Mouse (Mus musculus): Measurements from ENCODE around the gene Tmem205. TPM values are rescaled to one million over a fixed set of nuclear protein-coding genes. Genes with fewer than 3 reads are reported as not detected.

The Tmem205 gene
- polyA plus RNA-seq, 1 experiment from 2014 or later = 36.9 TPM

GRCm38 (mm10) chr9:21908216-21908615 lies 19.1 kb downstream of the Tmem205 start:
- Histone ChIP-seq H3K9me3 (replicated peaks) (no peaks in the 10 kb centered on the region), H3K4me1 (replicated peaks) (no peaks in the 10 kb centered on the region), H3K4me3 (no peak overlapping the region), H3K9ac (no peak overlapping the region), H3K4me2 (no peak overlapping the region), H3K27ac (no peak overlapping the region), H3K36me3 (no peaks in the 10 kb centered on the region), H3K27me3 (no peaks in the 10 kb centered on the region; the same call in 1 of the 2 replicates)
- ATAC-seq (replicated peaks; ENCODE audit: insufficient number of reproducible peaks, insufficient read depth, low FRiP score, low read depth) = no peak
- WGBS = 64% methylated on average over 11 of the region's 11 CpGs

- no peak overlapping the region for H3K4me3 ChIP-seq
- no peak for ATAC-seq (replicated peaks; ENCODE audit: insufficient number of reproducible peaks, insufficient read depth, low FRiP score, low read depth)
- H3K4me2 ChIP-seq = no peak overlapping the region
- peaks cover 3% of the 10 kb centered on the region; the same call in 1 of the 2 replicates for H3K4me1 ChIP-seq (replicated peaks)
- no peaks in the 10 kb centered on the region for H3K36me3 ChIP-seq
- no peaks in the 10 kb centered on the region for H3K9me3 ChIP-seq (replicated peaks)
- H3K27me3 ChIP-seq = peaks cover under 1% of the 10 kb centered on the region; the same call in 1 of the 2 replicates
- H3K9ac ChIP-seq = no peak overlapping the region
- no peak overlapping the region for H3K27ac ChIP-seq
- 73% methylated on average over 4 of the region's 4 CpGs for WGBS
Observed at GRCm38 (mm10) chr9:21904031-21904430, 23.3 kb downstream of the Tmem205 start.

- Histone ChIP-seq H3K4me2 (peak overlapping the region; percentile 61), H3K9me3 (replicated peaks) (no peaks in the 10 kb centered on the region), H3K27me3 (peaks cover 5% of the 10 kb centered on the region; the same call in 1 of the 2 replicates), H3K4me3 (peak overlapping the region; percentile 49), H3K36me3 (no peaks in the 10 kb centered on the region), H3K27ac (no peak overlapping the region), H3K9ac (no peak overlapping the region), H3K4me1 (replicated peaks) (peaks cover 3% of the 10 kb centered on the region; the same call in 1 of the 2 replicates)
- no peak for ATAC-seq (replicated peaks; ENCODE audit: insufficient number of reproducible peaks, insufficient read depth, low FRiP score, low read depth)
- 16% methylated on average over 10 of the region's 10 CpGs for WGBS
Observed at GRCm38 (mm10) chr9:21901223-21901820, 26.0 kb downstream of the Tmem205 start.

GRCm38 (mm10) chr9:21889229-21889628 lies 38.1 kb downstream of the Tmem205 start:
- Histone ChIP-seq H3K4me2 (no peak overlapping the region), H3K9me3 (replicated peaks) (no peaks in the 10 kb centered on the region), H3K27ac (no peak overlapping the region), H3K4me1 (replicated peaks) (no peaks in the 10 kb centered on the region), H3K9ac (no peak overlapping the region), H3K36me3 (no peaks in the 10 kb centered on the region), H3K27me3 (no peaks in the 10 kb centered on the region), H3K4me3 (no peak overlapping the region)
- ATAC-seq (replicated peaks; ENCODE audit: insufficient number of reproducible peaks, insufficient read depth, low FRiP score, low read depth) = no peak
- WGBS = 53% methylated on average over 3 of the region's 3 CpGs

GRCm38 (mm10) chr9:21876601-21877000 lies 50.8 kb downstream of the Tmem205 start:
- no peak overlapping the region for H3K4me2 ChIP-seq
- WGBS = 60% methylated on average over 3 of the region's 3 CpGs
- H3K27me3 ChIP-seq = no peaks in the 10 kb centered on the region
- no peak for ATAC-seq (replicated peaks; ENCODE audit: insufficient number of reproducible peaks, insufficient read depth, low FRiP score, low read depth)
- no peak overlapping the region for H3K27ac ChIP-seq
- no peak overlapping the region for H3K9ac ChIP-seq
- H3K9me3 ChIP-seq (replicated peaks) = no peaks in the 10 kb centered on the region
- no peaks in the 10 kb centered on the region for H3K36me3 ChIP-seq
- H3K4me1 ChIP-seq (replicated peaks) = no peaks in the 10 kb centered on the region; the same call in 1 of the 2 replicates
- H3K4me3 ChIP-seq = no peak overlapping the region

GRCm38 (mm10) chr9:21872204-21872603 lies 55.2 kb downstream of the Tmem205 start:
- no peak overlapping the region for H3K27ac ChIP-seq
- ATAC-seq (replicated peaks; ENCODE audit: insufficient number of reproducible peaks, insufficient read depth, low FRiP score, low read depth) = no peak

More at GRCm38 (mm10) chr9:21872204-21872603, 55.2 kb downstream of the Tmem205 start:
- 43% methylated on average over 4 of the region's 4 CpGs for WGBS
- no peaks in the 10 kb centered on the region for H3K9me3 ChIP-seq (replicated peaks)
- no peaks in the 10 kb centered on the region for H3K36me3 ChIP-seq
- H3K27me3 ChIP-seq = no peaks in the 10 kb centered on the region
- no peak overlapping the region for H3K4me2 ChIP-seq
- H3K4me3 ChIP-seq = no peak overlapping the region
- no peak overlapping the region for H3K9ac ChIP-seq
- H3K4me1 ChIP-seq (replicated peaks) = no peaks in the 10 kb centered on the region; the same call in 1 of the 2 replicates

Other genes starting within 250 kb of the Tmem205 start
- 12.9 and 25.0 TPM in 2 replicates for gene Ldlr, start 204.1 kb downstream of the Tmem205 start, polyA plus RNA-seq (2015; fragmentation: Nextera tagmentation; extraction: Ambion mirVana)
- 69.6 and 88.1 TPM in 2 replicates for gene Spc24, start 167.3 kb downstream of the Tmem205 start, polyA plus RNA-seq (2015; fragmentation: Nextera tagmentation; extraction: Ambion mirVana)
- gene Kank2, start 128.8 kb downstream of the Tmem205 start, polyA plus RNA-seq (2015; fragmentation: Nextera tagmentation; extraction: Ambion mirVana) = 20.0 and 26.3 TPM in 2 replicates
- gene Angptl8, start 92.0 kb downstream of the Tmem205 start, polyA plus RNA-seq (2015; fragmentation: Nextera tagmentation; extraction: Ambion mirVana) = 1.2 and 2.1 TPM in 2 replicates
- 38.3 and 54.7 TPM in 2 replicates for gene Dock6, start 74.9 kb downstream of the Tmem205 start, polyA plus RNA-seq (2015; fragmentation: Nextera tagmentation; extraction: Ambion mirVana)
- 9.7 and 15.6 TPM in 2 replicates for gene Rab3d, start 9.4 kb downstream of the Tmem205 start, polyA plus RNA-seq (2015; fragmentation: Nextera tagmentation; extraction: Ambion mirVana)
- 2.7 and 3.5 TPM in 2 replicates for gene Ccdc159, start 85 bp downstream of the Tmem205 start, polyA plus RNA-seq (2015; fragmentation: Nextera tagmentation; extraction: Ambion mirVana)
- 3.2 and 5.7 TPM in 2 replicates for gene Plppr2, start 9.5 kb upstream of the Tmem205 start, polyA plus RNA-seq (2015; fragmentation: Nextera tagmentation; extraction: Ambion mirVana)
- 4.4 and 5.2 TPM in 2 replicates for gene Swsap1, start 28.2 kb upstream of the Tmem205 start, polyA plus RNA-seq (2015; fragmentation: Nextera tagmentation; extraction: Ambion mirVana)
- 2.9 and 4.7 TPM in 2 replicates for gene Epor, start 36.0 kb upstream of the Tmem205 start, polyA plus RNA-seq (2015; fragmentation: Nextera tagmentation; extraction: Ambion mirVana)
- gene Rgl3, start 61.9 kb upstream of the Tmem205 start, polyA plus RNA-seq (2015; fragmentation: Nextera tagmentation; extraction: Ambion mirVana) = 1.8 and 3.0 TPM in 2 replicates
- 0.35 and 0.77 TPM in 2 replicates for gene Ccdc151, start 75.1 kb upstream of the Tmem205 start, polyA plus RNA-seq (2015; fragmentation: Nextera tagmentation; extraction: Ambion mirVana)
- gene Prkcsh, start 75.2 kb upstream of the Tmem205 start, polyA plus RNA-seq (2015; fragmentation: Nextera tagmentation; extraction: Ambion mirVana) = 60.3 and 83.6 TPM in 2 replicates
- 0.14 and 1.0 TPM in 2 replicates for gene Elavl3, start 124.5 kb upstream of the Tmem205 start, polyA plus RNA-seq (2015; fragmentation: Nextera tagmentation; extraction: Ambion mirVana)
- not detected in 2 replicates for gene Gm49318, start 143.7 kb upstream of the Tmem205 start, polyA plus RNA-seq (2015; fragmentation: Nextera tagmentation; extraction: Ambion mirVana)
- 8.5 and 11.3 TPM in 2 replicates for gene Zfp653, start 143.8 kb upstream of the Tmem205 start, polyA plus RNA-seq (2015; fragmentation: Nextera tagmentation; extraction: Ambion mirVana)
- 55.0 and 62.4 TPM in 2 replicates for gene Ecsit, start 157.9 kb upstream of the Tmem205 start, polyA plus RNA-seq (2015; fragmentation: Nextera tagmentation; extraction: Ambion mirVana)
- 145 and 157 TPM in 2 replicates for gene Cnn1, start 171.7 kb upstream of the Tmem205 start, polyA plus RNA-seq (2015; fragmentation: Nextera tagmentation; extraction: Ambion mirVana)
- 96.9 and 115 TPM in 2 replicates for gene Elof1, start 189.6 kb upstream of the Tmem205 start, polyA plus RNA-seq (2015; fragmentation: Nextera tagmentation; extraction: Ambion mirVana)
- 3.0 and 10.3 TPM in 2 replicates for gene Acp5, start 208.2 kb upstream of the Tmem205 start, polyA plus RNA-seq (2015; fragmentation: Nextera tagmentation; extraction: Ambion mirVana)
- gene Pigyl, start 229.3 kb upstream of the Tmem205 start, polyA plus RNA-seq (2015; fragmentation: Nextera tagmentation; extraction: Ambion mirVana) = 48.6 and 49.2 TPM in 2 replicates

Data from heart, embryonic 15.5 days (tissue).